In the genomic region with DNA sequence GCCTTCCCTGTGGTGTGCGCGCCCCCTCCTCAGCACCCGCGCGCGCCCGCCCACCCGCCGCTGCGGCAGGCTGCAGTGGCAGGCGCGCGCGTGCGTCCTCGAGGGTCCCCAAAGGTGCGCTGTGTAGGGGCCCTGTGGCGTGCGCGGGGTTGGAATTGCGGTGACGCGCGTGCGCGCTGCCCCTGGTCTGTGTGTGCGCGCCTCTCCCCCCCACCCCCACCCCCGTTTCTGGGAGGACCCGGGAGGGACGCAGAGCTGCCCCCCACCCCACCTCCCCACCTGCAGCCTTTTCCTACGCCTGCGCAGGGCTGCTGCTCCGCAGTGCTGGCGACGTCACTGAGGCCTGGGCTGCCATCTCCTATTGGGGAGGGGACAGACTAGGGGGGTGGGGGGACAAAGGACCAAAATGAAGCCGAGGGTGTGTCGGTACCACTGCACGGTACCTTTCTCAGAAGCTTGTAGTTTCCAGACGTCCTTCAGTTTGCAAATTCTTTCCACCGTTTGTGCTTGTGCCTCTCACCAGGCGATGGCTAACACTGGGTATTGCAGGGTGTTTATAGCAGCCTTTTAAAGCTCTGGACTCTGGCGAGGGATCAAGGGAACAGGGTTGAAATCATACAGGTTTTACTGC, we compare ENCODE assay signal across 7 mouse cellular contexts. TPM values are rescaled to one million over a fixed set of nuclear protein-coding genes. Genes with fewer than 3 reads are reported as not detected.
A peak's percentile ranks its signal among the peaks of the same experiment; 100 is the strongest.
DNase-seq lines count a peak whose midpoint lies in the region; ATAC-seq and TF ChIP-seq lines count a peak whose summit lies in the region.

A gene (minus strand): TSS at position 542 of the 631 bp plus-strand sequence.

- H3K4me1 ChIP-seq in ES-E14 (ENCODE audit: control insufficient read depth in 2 of 2, insufficient read depth in 2 of 2, low read length in 2 of 2, poor library complexity in 1 of 2) = no peaks in the 10 kb centered on the region; a peak in 1 of 4 replicates
- H3K4me1 ChIP-seq in forebrain, embryonic 10.5 days = peaks cover 46% of the 10 kb centered on the region
- H3K4me1 ChIP-seq in heart, postnatal 0 days (ENCODE audit: control insufficient read depth, insufficient read depth) = peaks cover 19% of the 10 kb centered on the region
- H3K4me1 ChIP-seq in lung, embryonic 14.5 days (ENCODE audit: insufficient read depth) = peaks cover 10% of the 10 kb centered on the region; the same call in 1 of the 2 replicates

- peak within 1 kb of the TSS; percentile 55 for H3K27ac ChIP-seq in ES-E14 (ENCODE audit: insufficient read depth, low read depth, low read length, poor library complexity, severe bottlenecking)
- H3K27ac ChIP-seq in forebrain, embryonic 10.5 days = peak within 1 kb of the TSS; percentile 99
- H3K27ac ChIP-seq in heart, postnatal 0 days (ENCODE audit: low read depth) = peak within 1 kb of the TSS; percentile 98
- peak within 1 kb of the TSS; percentile 96 for H3K27ac ChIP-seq in lung, embryonic 14.5 days (ENCODE audit: low read depth)

- no peak for TF ChIP-seq EP300 in heart, postnatal 0 days (IDR thresholded peaks at IDR 0.05; ENCODE audit: low read depth)

- TF ChIP-seq CTCF in heart, postnatal 0 days (IDR thresholded peaks at IDR 0.05; ENCODE audit: low read depth) = peak; percentile 14; the same call in 1 of the 2 replicates
- peak; percentile 42 for TF ChIP-seq CTCF in lung, embryonic 14.5 days (IDR thresholded peaks at IDR 0.05; ENCODE audit: low read depth)

- in situ Hi-C loops in ES-E14 (cut with MboI; ENCODE audit: low sequenced_read_pairs in 2 of 2, unreplicated experiment in 2 of 2) = no loop called here

- H3K36me3 ChIP-seq in ES-E14 (ENCODE audit: control insufficient read depth, insufficient read depth, low read length, poor library complexity, severe bottlenecking) = no peaks in the 10 kb centered on the region
- H3K36me3 ChIP-seq in forebrain, embryonic 10.5 days (replicated peaks) = no peaks in the 10 kb centered on the region
- no peaks in the 10 kb centered on the region for H3K36me3 ChIP-seq in heart, postnatal 0 days (replicated peaks; ENCODE audit: control insufficient read depth, insufficient read depth, low read length)
- 0 out of 2 replicates have a peak, but pooled peaks cover 6% of the 10 kb centered on the region for H3K36me3 ChIP-seq in lung, embryonic 14.5 days (ENCODE audit: insufficient read depth)

- peak; percentile 75 for ATAC-seq in heart, postnatal 0 days (ENCODE audit: insufficient read depth, low read depth)
- ATAC-seq in lung, embryonic 14.5 days (ENCODE audit: insufficient read depth) = peak; percentile 78

- H3K4me3 ChIP-seq in ES-E14 (ENCODE audit: insufficient read depth in 1 of 2, low read depth in 1 of 2, low read length in 2 of 2, poor library complexity in 1 of 2, severe bottlenecking in 1 of 2) = peak within 1 kb of the TSS; percentile 80 to 81
- H3K4me3 ChIP-seq in forebrain, embryonic 10.5 days = peak within 1 kb of the TSS; percentile 92
- H3K4me3 ChIP-seq in heart, postnatal 0 days (ENCODE audit: low read depth, low read length) = peak within 1 kb of the TSS; percentile 85
- peak within 1 kb of the TSS; percentile 94 for H3K4me3 ChIP-seq in lung, embryonic 14.5 days (ENCODE audit: low read depth, low read length)

- WGBS in forebrain, embryonic 10.5 days = under 1% methylated on average over 42 of the region's 43 CpGs
- WGBS in heart, postnatal 0 days = under 1% methylated on average over 43 of the region's 43 CpGs
- WGBS in lung, embryonic 14.5 days = under 1% methylated on average over 33 of the region's 43 CpGs

- H3K4me2 ChIP-seq in heart, postnatal 0 days (ENCODE audit: low read depth, low read length) = peak within 1 kb of the TSS; percentile 69
- H3K4me2 ChIP-seq in lung, embryonic 14.5 days = peak within 1 kb of the TSS; percentile 85

- H3K27me3 ChIP-seq in forebrain, embryonic 10.5 days (ENCODE audit: poor library complexity, severe bottlenecking) = no peaks in the 10 kb centered on the region
- no peaks in the 10 kb centered on the region for H3K27me3 ChIP-seq in heart, postnatal 0 days (ENCODE audit: control insufficient read depth, insufficient read depth, low read length)
- H3K27me3 ChIP-seq in lung, embryonic 14.5 days (ENCODE audit: insufficient read depth, low read length) = no peaks in the 10 kb centered on the region

- H3K9me3 ChIP-seq in ES-E14 (ENCODE audit: control insufficient read depth, insufficient read depth, low read depth, low read length) = no peaks in the 10 kb centered on the region
- H3K9me3 ChIP-seq in forebrain, embryonic 10.5 days = no peaks in the 10 kb centered on the region
- no peaks in the 10 kb centered on the region for H3K9me3 ChIP-seq in heart, postnatal 0 days (replicated peaks; ENCODE audit: control insufficient read depth, low read length)
- H3K9me3 ChIP-seq in lung, embryonic 14.5 days (ENCODE audit: low read depth, low read length) = no peaks in the 10 kb centered on the region

- peak; percentile 72 for DNase-seq in ES-E14 (ENCODE audit: low read depth, low spot score)
- DNase-seq in adrenal gland, postnatal 36 days = peak; percentile 61 to 66
- peak; percentile 86 for DNase-seq in forebrain, embryonic 10.5 days (ENCODE audit: extremely low spot score, low spot score)
- peak; percentile 77 for DNase-seq in heart, postnatal 0 days (ENCODE audit: low spot score)
- DNase-seq in kidney, postnatal 4 days = peak; percentile 71 to 81
- peak; percentile 77 for DNase-seq in lung, embryonic 14.5 days
- DNase-seq in ovary, adult 18-20 months (ENCODE audit: low spot score) = peak; percentile 23

- peak within 1 kb of the TSS; percentile 87 for H3K9ac ChIP-seq in ES-E14 (ENCODE audit: insufficient read depth, low read depth, low read length, poor library complexity, severe bottlenecking)
- H3K9ac ChIP-seq in heart, postnatal 0 days (replicated peaks; ENCODE audit: low read depth, low read length) = peak within 1 kb of the TSS; percentile 83
- peak within 1 kb of the TSS; percentile 92 for H3K9ac ChIP-seq in lung, embryonic 14.5 days

TF ChIP-seq in ES-E14, 5 proteins besides CTCF, POLR2A, EP300 and RAD21:
- TF ChIP-seq ZNF384 (IDR thresholded peaks at IDR 0.05; ENCODE audit: low read depth, low read length) (no peak), CHD2 (IDR thresholded peaks at IDR 0.05; ENCODE audit: low read depth, low read length) (no peak), HCFC1 (IDR thresholded peaks at IDR 0.05; ENCODE audit: borderline replicate concordance, insufficient read depth, low read length) (no peak), MAFK (IDR thresholded peaks at IDR 0.05; ENCODE audit: insufficient read depth, low read depth, low read length) (no peak), ZC3H11A (IDR thresholded peaks at IDR 0.05; ENCODE audit: borderline replicate concordance, low read depth, low read length) (no peak)

RNA-seq across cellular contexts. Expression of the gene that starts here (rescaled TPM):
- 17.8 and 30.5 TPM in 2 replicates for total RNA-seq in ES-E14 (2012; rRNA removed)
- total RNA-seq in adrenal gland, postnatal 36 days (2021) = 100 to 1,000 TPM in 1 of 2 experiments, 10 to 100 TPM in 1; 68.8 to 122 TPM
- 89.3 and 94.9 TPM in 2 replicates for polyA plus RNA-seq in forebrain, embryonic 10.5 days (2016; fragmentation: Nextera tagmentation; extraction: Ambion mirVana)
- 134 and 146 TPM in 2 replicates for total RNA-seq in heart, postnatal 0 days (2014; rRNA removed; ENCODE audit: low replicate concordance)
- 229 and 244 TPM in 2 replicates for polyA plus RNA-seq in heart, postnatal 0 days (2015; fragmentation: Nextera tagmentation; extraction: Ambion mirVana)
- 73.2 and 74.0 TPM in 2 replicates for polyA plus RNA-seq in lung, embryonic 14.5 days (2014; fragmentation: Nextera tagmentation; extraction: Ambion mirVana)

Comparison
In these comparisons a context has a peak if more than half of its experiments do, and no peak if none do; other contexts are left out.
1. Peak in every context shown above with its lines: DNase-seq, ATAC-seq, H3K4me3 ChIP-seq and H3K27ac ChIP-seq.
2. DNase-seq: peak in every context shown above with its lines; median percentile 86 in forebrain, embryonic 10.5 days; 77 in heart, postnatal 0 days; 77 in lung, embryonic 14.5 days; 76 in kidney, postnatal 4 days; 72 in ES-E14; 64 in adrenal gland, postnatal 36 days; 23 in ovary, adult 18-20 months.